Mouse (Mus musculus) frontal cortex, postnatal 10 days (tissue): Measurements from ENCODE around the gene Pcnx3.

ENCODE experiments used
- DNase-seq, 2 experiments: peaks; one replicate each; pipeline ENCODE4 v3.0.0; 2022; ENCODE audit warnings: low spot score in 2 of 2, mixed read lengths in 1 of 2

Pcnx3 gene

GRCm38 (mm10) chr19:5684236-5684635 is 4.5 kb downstream of the Pcnx3 start:
- DNase-seq = no peak

GRCm38 (mm10) chr19:5680432-5680831 is 8.3 kb downstream of the Pcnx3 start:
- DNase-seq = no peak

GRCm38 (mm10) chr19:5668372-5668771 is 20.3 kb downstream of the Pcnx3 start:
- DNase-seq = no peak

GRCm38 (mm10) chr19:5666386-5666785 is 22.3 kb downstream of the Pcnx3 start:
- DNase-seq = no peak

- no peak for DNase-seq
Measured at GRCm38 (mm10) chr19:5665465-5665864, 23.2 kb downstream of the Pcnx3 start.

GRCm38 (mm10) chr19:5664669-5665257 is 23.9 kb downstream of the Pcnx3 start:
- no peak for DNase-seq

GRCm38 (mm10) chr19:5662981-5663913 is 25.5 kb downstream of the Pcnx3 start, which contains the start of gene Sipa1:
Gene Sipa1 (minus strand): TSS chr19:5663707.
- peak; percentile 82 to 83 for DNase-seq

GRCm38 (mm10) chr19:5662310-5662709 is 26.4 kb downstream of the Pcnx3 start:
- no peak for DNase-seq

GRCm38 (mm10) chr19:5660942-5661751 is 27.6 kb downstream of the Pcnx3 start:
- peak in 1 of 2 experiments; percentile 48 for DNase-seq

GRCm38 (mm10) chr19:5654720-5655298 is 33.9 kb downstream of the Pcnx3 start:
- no peak for DNase-seq

- no peak for DNase-seq
Measured at GRCm38 (mm10) chr19:5653969-5654719, 34.6 kb downstream of the Pcnx3 start.

GRCm38 (mm10) chr19:5652570-5652969 is 36.1 kb downstream of the Pcnx3 start:
- DNase-seq = no peak

GRCm38 (mm10) chr19:5651502-5652274 is 37.0 kb downstream of the Pcnx3 start:
- no peak for DNase-seq

- DNase-seq = no peak
Measured at GRCm38 (mm10) chr19:5649298-5649741, 39.4 kb downstream of the Pcnx3 start.

- peak; percentile 69 to 73 for DNase-seq
Measured at GRCm38 (mm10) chr19:5648401-5649297, 40.1 kb downstream of the Pcnx3 start.

- DNase-seq = no peak
Measured at GRCm38 (mm10) chr19:5647791-5648190, 40.9 kb downstream of the Pcnx3 start.

- no peak for DNase-seq
Measured at GRCm38 (mm10) chr19:5646731-5647330, 41.9 kb downstream of the Pcnx3 start.

- DNase-seq = no peak
Measured at GRCm38 (mm10) chr19:5645280-5645679, 43.4 kb downstream of the Pcnx3 start.

- DNase-seq = no peak
Measured at GRCm38 (mm10) chr19:5641641-5642040, 47.1 kb downstream of the Pcnx3 start.
